Mouse (Mus musculus): Measurements from ENCODE around the gene Sez6l2. TPM values are rescaled to one million over a fixed set of nuclear protein-coding genes. Genes with fewer than 3 reads are reported as not detected.

The Sez6l2 gene
- total RNA-seq, 2 experiments from 2014 or later: 23.3 to 30.4 TPM

DNA sequence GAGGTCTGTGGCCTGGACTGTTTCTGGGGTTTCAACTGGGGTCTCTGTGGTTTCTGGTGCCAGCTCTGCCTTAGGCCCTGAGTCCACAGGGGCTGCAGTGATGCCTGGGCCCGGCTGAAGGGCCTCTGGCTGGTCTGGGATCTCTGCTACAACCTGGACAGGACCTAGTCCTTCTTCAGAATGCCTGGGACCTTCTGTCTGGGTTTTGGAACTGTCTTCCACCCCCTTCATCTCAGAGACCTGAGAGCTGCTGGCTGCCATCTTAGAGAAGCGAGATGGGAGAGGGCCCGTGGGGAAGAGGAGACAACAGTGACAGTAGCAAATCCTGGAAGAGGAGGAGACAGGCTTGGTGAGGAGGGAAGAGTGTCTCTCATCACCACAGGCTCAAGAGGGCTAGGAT, 69.7 kb downstream of the Sez6l2 start:
- DNase-seq: peak in 1 of 2 experiments; percentile 21
- intact Hi-C loops (cut with DNase I): no loop called here

Other genes starting within 250 kb of the Sez6l2 start
- 10 to 100 TPM; 12.7 to 14.6 TPM for gene Coro1a, start 242.8 kb upstream of the Sez6l2 start, total RNA-seq (2021)
- 100 to 1,000 TPM in 1 of 2 experiments, 10 to 100 TPM in 1; 97.7 to 103 TPM for gene Mapk3, start 191.0 kb upstream of the Sez6l2 start, total RNA-seq (2021)
- 1 to 10 TPM; 3.6 to 4.6 TPM for gene Gdpd3, start 184.2 kb upstream of the Sez6l2 start, total RNA-seq (2021)
- gene Ypel3, start 173.6 kb upstream of the Sez6l2 start, total RNA-seq (2021): 10 to 100 TPM; 61.9 to 71.7 TPM
- gene Tbx6, start 169.1 kb upstream of the Sez6l2 start, total RNA-seq (2021): under 1 TPM; 0.29 to 0.35 TPM
- gene Ppp4c, start 158.1 kb upstream of the Sez6l2 start, total RNA-seq (2021): 10 to 100 TPM; 53.2 to 58.2 TPM
- gene Fam57b, start 152.9 kb upstream of the Sez6l2 start, total RNA-seq (2021): 10 to 100 TPM; 10.1 to 11.0 TPM
- not detected for gene 4930451I11Rik, start 118.9 kb upstream of the Sez6l2 start, total RNA-seq (2021)
- gene Doc2a, start 103.1 kb upstream of the Sez6l2 start, total RNA-seq (2021): not detected
- 10 to 100 TPM; 10.3 to 13.8 TPM for gene Hirip3, start 88.6 kb upstream of the Sez6l2 start, total RNA-seq (2021)
- gene Ino80e, start 88.2 kb upstream of the Sez6l2 start, total RNA-seq (2021): 10 to 100 TPM; 23.8 to 30.0 TPM
- gene Taok2, start 65.9 kb upstream of the Sez6l2 start, total RNA-seq (2021): 10 to 100 TPM; 65.6 to 65.7 TPM
- 10 to 100 TPM; 16.3 to 17.6 TPM for gene Tmem219, start 27.6 kb upstream of the Sez6l2 start, total RNA-seq (2021)
- gene Kctd13, start 21.7 kb upstream of the Sez6l2 start, total RNA-seq (2021): 1 to 10 TPM; 7.7 to 9.7 TPM
- gene Asphd1, start 981 bp upstream of the Sez6l2 start, total RNA-seq (2021): not detected
- gene Cdipt, start 25.4 kb downstream of the Sez6l2 start, total RNA-seq (2021): 10 to 100 TPM; 73.8 to 82.0 TPM
- gene Cdiptos, start 25.5 kb downstream of the Sez6l2 start, total RNA-seq (2021): under 1 TPM; 0.47 to 0.84 TPM
- 10 to 100 TPM; 45.3 to 50.1 TPM for gene Mvp, start 64.1 kb downstream of the Sez6l2 start, total RNA-seq (2021)
- not detected for gene Pagr1b, start 65.9 kb downstream of the Sez6l2 start, total RNA-seq (2021)
- gene Pagr1a, start 66.8 kb downstream of the Sez6l2 start, total RNA-seq (2021): 10 to 100 TPM in 1 of 2 experiments, 1 to 10 TPM in 1; 6.4 to 19.6 TPM
- 10 to 100 TPM; 19.0 to 27.2 TPM for gene Gm42742, start 70.5 kb downstream of the Sez6l2 start, total RNA-seq (2021)
- 1 to 10 TPM; 1.0 to 2.3 TPM for gene Prrt2, start 70.6 kb downstream of the Sez6l2 start, total RNA-seq (2021)
- gene Maz, start 76.5 kb downstream of the Sez6l2 start, total RNA-seq (2021): 100 to 1,000 TPM; 106 to 113 TPM
- 10 to 100 TPM; 15.3 to 17.6 TPM for gene Kif22, start 91.9 kb downstream of the Sez6l2 start, total RNA-seq (2021)
- not detected for gene Zg16, start 136.8 kb downstream of the Sez6l2 start, total RNA-seq (2021)
- gene AI467606, start 140.8 kb downstream of the Sez6l2 start, total RNA-seq (2021): 1 to 10 TPM in 1 of 2 experiments, under 1 TPM in 1; 0.94 to 1.5 TPM
- gene Qprt, start 171.7 kb downstream of the Sez6l2 start, total RNA-seq (2021): under 1 TPM in 1 of 2 experiments, not detected in 1; 0.29 TPM
- gene Spn, start 187.3 kb downstream of the Sez6l2 start, total RNA-seq (2021): under 1 TPM; 0.72 to 0.84 TPM
- gene Cd2bp2, start 245.5 kb downstream of the Sez6l2 start, total RNA-seq (2021): 10 to 100 TPM; 46.8 to 49.2 TPM

Measured in heart, postnatal 10 days (tissue).